Mouse (Mus musculus) ovary, postnatal 14 days (tissue): ENCODE data around the gene Ddx49.

Source experiments
- DNase-seq: peaks from one replicate; pipeline ENCODE4 v3.0.0; 2022; ENCODE audit warnings: low spot score

Gene Ddx49

DNA sequence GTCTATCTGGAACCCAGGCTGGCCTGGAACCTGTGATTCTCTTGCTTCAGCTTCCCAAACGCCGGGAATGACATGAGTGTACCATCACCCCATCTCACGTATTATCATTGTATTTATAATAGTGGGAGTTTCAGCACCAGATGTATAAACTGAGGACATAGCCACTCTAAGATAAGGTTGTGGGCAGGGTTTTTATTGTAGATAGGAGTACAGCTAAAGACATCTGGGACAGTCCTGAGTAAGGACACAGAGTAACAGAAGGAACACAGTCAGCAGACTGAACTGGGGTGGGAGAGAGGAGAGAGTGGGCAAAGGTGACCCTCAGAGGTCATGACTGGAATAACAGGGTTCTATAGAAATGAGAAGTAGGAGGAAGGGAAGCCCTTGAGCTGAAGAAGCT lies 34.6 kb downstream of the Ddx49 start:
- no peak for DNase-seq

DNA sequence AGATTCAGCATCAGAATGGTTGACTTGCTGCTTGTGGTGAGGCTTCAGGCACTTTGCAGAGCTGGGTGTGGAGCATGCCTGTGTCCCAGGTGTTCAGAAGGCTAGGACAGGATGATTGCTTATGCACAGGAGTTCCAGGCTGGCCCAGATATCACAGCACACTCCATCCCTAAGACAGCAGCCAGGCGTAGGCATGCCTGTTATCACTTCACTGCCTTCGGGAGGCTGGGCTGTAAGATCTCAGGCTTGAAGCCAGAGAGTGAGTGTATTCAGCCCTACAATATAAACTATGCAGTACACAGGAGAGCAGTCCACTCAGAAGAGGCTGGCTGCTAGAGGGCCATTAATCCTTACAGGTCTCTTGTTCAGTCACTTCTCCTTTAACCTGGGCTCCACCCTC lies 43.2 kb downstream of the Ddx49 start:
- DNase-seq, result no peak

DNA sequence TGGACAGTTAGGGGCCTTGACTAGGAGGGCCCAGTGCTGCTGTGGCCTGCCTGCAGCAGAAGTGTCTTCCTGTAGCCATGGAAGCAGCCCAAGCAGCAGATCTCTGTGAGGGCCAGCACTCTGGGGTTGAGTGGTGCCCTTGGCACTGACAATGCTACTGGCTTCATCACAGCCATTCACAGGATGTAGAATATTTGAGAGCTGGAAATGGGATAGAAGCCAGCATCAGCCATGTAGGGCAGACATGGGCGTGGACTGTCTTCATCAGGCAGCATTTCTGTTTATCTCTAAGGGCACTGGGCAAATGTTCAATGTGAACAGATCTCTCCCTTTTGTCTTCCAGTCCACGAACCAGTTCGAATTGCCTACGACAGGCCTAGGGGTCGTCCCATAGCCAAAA lies 43.7 kb downstream of the Ddx49 start:
- DNase-seq, result no peak

DNA sequence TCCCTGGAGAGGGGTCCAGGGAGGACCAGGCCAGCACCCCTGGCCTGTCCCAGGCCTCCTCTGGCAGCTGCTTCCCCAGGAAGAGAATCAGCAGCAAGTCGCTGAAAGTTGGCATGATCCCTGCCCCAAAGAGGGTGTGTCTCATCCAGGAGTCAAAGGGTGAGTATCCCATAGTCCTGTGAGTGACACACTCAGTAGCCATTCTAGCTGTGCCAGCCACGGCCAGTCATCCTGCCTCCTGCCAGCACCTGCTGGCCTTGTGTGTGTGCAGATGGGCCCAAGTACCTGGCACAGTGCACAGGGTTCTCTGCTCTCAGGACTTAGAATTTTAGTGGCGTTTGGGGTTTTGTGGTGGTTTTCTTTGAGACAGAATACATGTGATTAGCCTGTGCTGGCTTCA lies 44.8 kb downstream of the Ddx49 start:
- no peak for DNase-seq

DNA sequence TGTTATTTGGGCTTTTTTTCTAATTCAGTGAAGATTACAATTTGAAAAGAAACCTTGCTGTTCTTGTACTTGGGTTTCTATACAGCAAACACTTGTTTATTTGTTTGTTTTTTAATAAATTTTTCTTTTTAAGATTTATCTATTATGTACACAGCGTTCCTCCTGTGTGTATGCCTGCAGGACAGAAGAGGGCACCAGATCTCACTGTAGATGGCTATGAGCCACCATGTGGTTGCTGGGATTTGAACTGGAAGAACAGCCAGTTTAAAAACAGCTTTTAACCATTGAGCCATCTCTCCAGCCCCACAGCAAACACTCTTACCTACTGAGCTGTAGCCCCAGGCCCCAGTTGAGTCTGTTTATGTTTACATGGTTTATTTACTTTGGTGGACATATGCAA lies 47.7 kb downstream of the Ddx49 start:
- DNase-seq, result no peak

DNA sequence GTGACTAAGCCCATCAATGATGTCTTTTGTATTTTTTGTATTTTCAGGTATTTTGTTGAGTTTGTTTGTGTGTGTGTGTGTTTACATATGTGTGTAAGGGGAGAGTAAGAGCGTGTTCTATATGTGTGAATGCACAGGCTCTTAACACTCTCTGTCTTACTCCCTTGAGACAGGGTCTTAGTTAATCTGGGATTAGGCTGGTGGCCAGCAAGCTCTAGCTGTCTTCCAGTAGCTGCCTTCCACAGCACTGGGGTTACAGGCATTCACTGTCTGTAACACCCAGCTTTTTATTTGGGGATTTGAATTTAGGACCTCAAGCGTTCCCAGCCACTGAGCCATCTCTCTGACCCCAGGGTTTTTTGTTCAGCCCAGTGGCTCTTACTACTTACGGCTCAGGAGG lies 54.4 kb downstream of the Ddx49 start:
- no peak for DNase-seq

DNA sequence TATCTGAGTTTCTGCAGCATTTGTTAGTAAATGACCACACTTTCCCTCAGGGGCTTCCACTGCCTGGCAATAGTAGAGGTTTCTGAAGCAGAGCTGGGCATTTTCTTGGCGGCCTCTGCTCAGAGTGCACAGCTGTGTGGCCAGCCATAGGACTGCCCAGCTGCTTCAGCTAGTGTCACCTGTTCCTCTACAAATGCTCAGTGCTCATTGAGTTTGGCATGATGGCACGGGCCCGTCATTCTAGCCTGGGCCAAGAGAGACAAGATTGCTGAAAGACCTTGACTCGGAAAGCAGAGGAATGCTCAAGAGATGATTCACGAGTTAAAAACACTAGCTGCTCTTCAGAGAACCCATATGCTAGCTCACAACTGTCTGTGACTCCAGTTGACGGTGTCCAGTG lies 55.7 kb downstream of the Ddx49 start:
- DNase-seq, result no peak
